Mouse (Mus musculus) heart, postnatal 0 days (tissue): Measurements from ENCODE around the gene Cnot3.

Experiments used
- CTCF ChIP-seq: IDR thresholded peaks from 2 replicates; pipeline ENCODE4 v1.5.1; 2016; ENCODE audit warnings: antibody characterized with exemption, control low read depth, low read depth
- EP300 ChIP-seq: IDR thresholded peaks from 2 replicates; pipeline ENCODE4 v1.6.1; 2016; ENCODE audit warnings: antibody characterized with exemption, low read depth

DNA sequence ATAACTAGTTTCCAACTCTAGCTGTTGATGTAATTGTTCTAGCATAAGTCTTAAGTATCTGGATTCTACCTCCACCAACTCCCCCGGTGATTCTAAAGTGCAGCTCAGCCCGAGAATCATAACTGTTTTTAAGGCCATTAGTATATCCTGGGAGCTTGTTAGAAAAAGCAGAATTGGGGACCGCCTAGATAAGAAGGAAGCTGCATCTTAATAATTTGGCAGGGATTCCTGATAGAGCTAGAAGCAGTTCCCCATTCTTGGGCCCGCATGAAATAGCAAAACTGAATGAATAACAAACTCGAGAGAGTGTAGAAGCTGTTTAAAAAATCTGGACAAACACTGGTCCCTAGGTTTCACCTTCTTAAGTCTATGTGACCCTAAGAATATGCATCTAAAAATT lies 1.7 kb upstream of the Cnot3 start:
- TF ChIP-seq CTCF (no peak), EP300 (no peak)
